Mouse (Mus musculus) large intestine, adult 2 months (tissue): ENCODE results near the gene Maml3. TPM values are rescaled to one million over a fixed set of nuclear protein-coding genes. Genes with fewer than 3 reads are reported as not detected.
A peak's percentile ranks its signal among the peaks of the same experiment; 100 is the strongest.

Experiments
- DNase-seq: peaks from one replicate; pipeline ENCODE4 v3.0.0-alpha.2; 2012; ENCODE audit warnings: low read depth, low spot score
- WGBS: fragments of 180-500 bp; shearing (Covaris S2); methylation state at CpG from one replicate; pipeline ENCODE4 v1.1.7; 2018; 5-methylcytosine and 5-hydroxymethylcytosine counted together
- polyA plus RNA-seq: library from polyadenylated mRNA; depleted of rRNA; stranded (reverse); fragments of >200 nt; gene quantifications from 2 replicates; pipeline ENCODE4 v1.2.3, GENCODE M21; 2012

The Maml3 gene
- polyA plus RNA-seq, 1 experiment: 1.8 TPM

GRCm38 (mm10) chr3:51702701-51703286, 402.1 kb downstream of the Maml3 start:
- DNase-seq: no peak
- WGBS: 95% methylated on average over 8 of the region's 8 CpGs

GRCm38 (mm10) chr3:51701950-51702349, 402.9 kb downstream of the Maml3 start:
- 68% methylated on average over 13 of the region's 13 CpGs for WGBS
- DNase-seq: no peak

- peak; percentile 25 for DNase-seq
- WGBS: 1% methylated on average over 27 of the region's 27 CpGs
Measured at GRCm38 (mm10) chr3:51701281-51701751, 403.6 kb downstream of the Maml3 start.

- DNase-seq: no peak
- WGBS: 32% methylated on average over 15 of the region's 15 CpGs
Measured at GRCm38 (mm10) chr3:51700731-51701280, 404.1 kb downstream of the Maml3 start.

GRCm38 (mm10) chr3:51700123-51700522, 404.8 kb downstream of the Maml3 start:
- WGBS: 19% methylated on average over 4 of the region's 4 CpGs
- no peak for DNase-seq

GRCm38 (mm10) chr3:51697931-51698330, 406.9 kb downstream of the Maml3 start:
- DNase-seq: no peak
- WGBS: 96% methylated on average over 3 of the region's 3 CpGs

GRCm38 (mm10) chr3:51695713-51696112, 409.2 kb downstream of the Maml3 start:
- 45% methylated on average over 3 of the region's 3 CpGs for WGBS

GRCm38 (mm10) chr3:51694576-51694975, 410.3 kb downstream of the Maml3 start:
- DNase-seq: no peak
- 88% methylated on average over 14 of the region's 14 CpGs for WGBS

More at GRCm38 (mm10) chr3:51695713-51696112, 409.2 kb downstream of the Maml3 start:
- DNase-seq: no peak

- WGBS: 89% methylated on average over 10 of the region's 10 CpGs
- DNase-seq: no peak
Measured at GRCm38 (mm10) chr3:51693196-51693595, 411.7 kb downstream of the Maml3 start.

- no peak for DNase-seq
- 78% methylated on average over 8 of the region's 8 CpGs for WGBS
Measured at GRCm38 (mm10) chr3:51688725-51689124, 416.2 kb downstream of the Maml3 start.

GRCm38 (mm10) chr3:51686791-51687190, 418.1 kb downstream of the Maml3 start:
- 84% methylated on average over 6 of the region's 6 CpGs for whole genome bisulfite sequencing
- DNase-seq: no peak

- DNase-seq: no peak
- 77% methylated on average over 6 of the region's 6 CpGs for WGBS
Measured at GRCm38 (mm10) chr3:51686316-51686715, 418.6 kb downstream of the Maml3 start.

- 92% methylated on average over 6 of the region's 6 CpGs for WGBS
- DNase-seq: no peak
Measured at GRCm38 (mm10) chr3:51685539-51685938, 419.3 kb downstream of the Maml3 start.

GRCm38 (mm10) chr3:51674963-51675362, 429.9 kb downstream of the Maml3 start:
- WGBS: 60% methylated on average over 3 of the region's 3 CpGs

GRCm38 (mm10) chr3:51673408-51674086, 431.3 kb downstream of the Maml3 start:
- 33% methylated on average over 21 of the region's 21 CpGs for WGBS
- no peak for DNase-seq

More at GRCm38 (mm10) chr3:51674963-51675362, 429.9 kb downstream of the Maml3 start:
- no peak for DNase-seq

GRCm38 (mm10) chr3:51672631-51673030, 432.2 kb downstream of the Maml3 start:
- DNase-seq: no peak
- WGBS: 32% methylated on average over 4 of the region's 4 CpGs

GRCm38 (mm10) chr3:51671071-51671469, 433.8 kb downstream of the Maml3 start:
- no peak for DNase-seq
- WGBS: 74% methylated on average over 1 of the region's 1 CpGs

- 58% methylated on average over 5 of the region's 5 CpGs for WGBS
- DNase-seq: no peak
Measured at GRCm38 (mm10) chr3:51670414-51671070, 434.3 kb downstream of the Maml3 start.

- DNase-seq: no peak
- WGBS: 83% methylated on average over 2 of the region's 2 CpGs
Measured at GRCm38 (mm10) chr3:51668607-51669006, 436.3 kb downstream of the Maml3 start.

GRCm38 (mm10) chr3:51662557-51662956, 442.3 kb downstream of the Maml3 start:
- no peak for DNase-seq
- WGBS: 8% methylated on average over 6 of the region's 6 CpGs
